In genomic region chr3:90597736-90598135, GRCm38 (mm10) we compare ENCODE assay signal across 1 mouse cellular context.
A peak's percentile ranks its signal among the peaks of the same experiment; 100 is the strongest.
TF ChIP-seq lines count a peak whose summit lies in the region.

No protein-coding gene starts in this region.

TF ChIP-seq in C2C12, 6 proteins besides CTCF, POLR2A, EP300 and RAD21:
- TF ChIP-seq MAX (IDR thresholded peaks at IDR 0.05) = peak; percentile 18
- no peak for TF ChIP-seq USF1 (IDR thresholded peaks at IDR 0.05; ENCODE audit: low read depth)
- TF ChIP-seq MYOD1 (IDR thresholded peaks at IDR 0.05; ENCODE audit: control insufficient read depth, insufficient read length, low read depth) = no peak
- no peak for TF ChIP-seq MYOG (IDR thresholded peaks at IDR 0.05; ENCODE audit: control insufficient read depth, extremely low read depth, insufficient read length)
- peak; percentile 7 for TF ChIP-seq FOSL1 (IDR thresholded peaks at IDR 0.05; ENCODE audit: insufficient read depth, low read length, poor library complexity, severe bottlenecking)
- TF ChIP-seq CEBPB (IDR thresholded peaks at IDR 0.05; ENCODE audit: low read depth) = no peak
